Mouse (Mus musculus): ENCODE results near the gene Hdac9.
A peak's percentile ranks its signal among the peaks of the same experiment; 100 is the strongest.
"Not testable (repeated sequence)": the region's sequence is repeated elsewhere in the genome, so short reads cannot be mapped to it uniquely, and the experiment has no call there.

Gene Hdac9

GRCm38 (mm10) chr12:34087292-34087942 is 829.5 kb downstream of the Hdac9 start:
- peak; percentile 66 for DNase-seq (ENCODE audit: low spot score)

GRCm38 (mm10) chr12:34076981-34077380 is 839.9 kb downstream of the Hdac9 start:
- DNase-seq (ENCODE audit: low spot score), result no peak

GRCm38 (mm10) chr12:34075805-34076509 is 840.9 kb downstream of the Hdac9 start:
- no peak for DNase-seq (ENCODE audit: low spot score)

GRCm38 (mm10) chr12:34052508-34052907 is 864.4 kb downstream of the Hdac9 start:
- DNase-seq (ENCODE audit: low spot score), result peak; percentile 24

- DNase-seq (ENCODE audit: low spot score), result no peak
Observed at GRCm38 (mm10) chr12:34052036-34052435, 864.9 kb downstream of the Hdac9 start.

- DNase-seq (ENCODE audit: low spot score), result no peak
Observed at GRCm38 (mm10) chr12:34051112-34051511, 865.8 kb downstream of the Hdac9 start.

- DNase-seq (ENCODE audit: low spot score), result no peak
Observed at GRCm38 (mm10) chr12:34040949-34041348, 875.9 kb downstream of the Hdac9 start.

GRCm38 (mm10) chr12:34040061-34040460 is 876.8 kb downstream of the Hdac9 start:
- no peak for DNase-seq (ENCODE audit: low spot score)

GRCm38 (mm10) chr12:34009796-34010195 is 907.1 kb downstream of the Hdac9 start:
- DNase-seq (ENCODE audit: low spot score), result not testable (repeated sequence)

Measured in MN1 (cell line).